ENCODE assay signal across 29 mouse cellular contexts in genomic region chr6:136947716-136948115, GRCm38 (mm10). TPM values are rescaled to one million over a fixed set of nuclear protein-coding genes. Genes with fewer than 3 reads are reported as not detected.
DNase-seq lines count a peak whose midpoint lies in the region; ATAC-seq and TF ChIP-seq lines count a peak whose summit lies in the region.
"Had no signal": no experiment of that assay in that cellular context is flagged by ENCODE, and none has a peak within 500 bp of the region (broad histone marks: within the 10 kb centered on the region; RNA-seq: fewer than 3 reads in every experiment).

No protein-coding gene starts in this region.

- no peaks in the 10 kb centered on the region for H3K27me3 ChIP-seq in heart, embryonic 11.5 days (ENCODE audit: control insufficient read depth, insufficient read depth, low read length)
- H3K27me3 ChIP-seq in limb, embryonic 13.5 days: no peaks in the 10 kb centered on the region
- H3K27me3 ChIP-seq: heart, embryonic 13.5 days; liver, embryonic 12.5 days; midbrain, embryonic 12.5 days; neural tube, embryonic 13.5 days had no signal

- H3K4me2 ChIP-seq in heart, embryonic 11.5 days: no peak overlapping the region
- no peak overlapping the region for H3K4me2 ChIP-seq in limb, embryonic 13.5 days (replicated peaks)
- H3K4me2 ChIP-seq: heart, embryonic 13.5 days; hindbrain, embryonic 14.5 days; liver, embryonic 12.5 days; midbrain, embryonic 12.5 days; neural tube, embryonic 13.5 days had no signal

- no peak for TF ChIP-seq CTCF in brain, embryonic 14.5 days (IDR thresholded peaks at IDR 0.05; ENCODE audit: borderline replicate concordance, extremely low read depth, insufficient read depth, insufficient read length)
- TF ChIP-seq CTCF in layer of hippocampus, adult 2 months (conservative IDR thresholded peaks at IDR 0.05): no peak

- no peak overlapping the region for H3K27ac ChIP-seq in heart, embryonic 11.5 days (ENCODE audit: low read depth, low read length)
- H3K27ac ChIP-seq in limb, embryonic 13.5 days: peak overlapping the region; percentile 45; the same call in 1 of the 2 replicates
- H3K27ac ChIP-seq in layer of hippocampus, adult 2 months: no peak overlapping the region
- H3K27ac ChIP-seq: forebrain, embryonic 10.5 days; gastrocnemius, adult 2 months; heart, adult 2 months; heart, embryonic 13.5 days; hindbrain, embryonic 14.5 days; liver, embryonic 12.5 days; midbrain, embryonic 12.5 days; neural tube, embryonic 13.5 days; stomach, postnatal 0 days had no signal

- H3K4me1 ChIP-seq in heart, embryonic 11.5 days (ENCODE audit: control insufficient read depth, insufficient read depth, low read length): peaks cover 4% of the 10 kb centered on the region; the same call in 1 of the 2 replicates
- H3K4me1 ChIP-seq in limb, embryonic 13.5 days: peaks cover 25% of the 10 kb centered on the region

- DNase-seq in heart, adult 11 months: peak; percentile 46
- DNase-seq in NIH3T3 (ENCODE audit: low read depth): peak; percentile 61
- DNase-seq in brain, embryonic 14.5 days (ENCODE audit: low read depth): peak; percentile 32
- DNase-seq in thymus, postnatal 10 days (ENCODE audit: low spot score in 2 of 2): no peak
- no peak for DNase-seq in layer of hippocampus, adult 2 months (ENCODE audit: low spot score in 2 of 2)
- DNase-seq: adrenal gland, postnatal 36 days; cerebellum, adult 2 months; cerebellum, postnatal 14 days; gastrocnemius, adult 2 months; gastrocnemius, postnatal 36 days; heart, adult 2 months; heart, postnatal 10 days; kidney, postnatal 14 days; liver, postnatal 0 days; lung, postnatal 36 days had no signal

- WGBS in heart, embryonic 11.5 days (ENCODE audit: insufficient replicate concordance): 69% methylated on average over 4 of the region's 4 CpGs
- WGBS in limb, embryonic 13.5 days: 18% methylated on average over 4 of the region's 4 CpGs

- no peak for TF ChIP-seq POLR2A in brain, embryonic 14.5 days (IDR thresholded peaks at IDR 0.05; ENCODE audit: borderline replicate concordance, extremely low read depth, insufficient read depth, insufficient read length, poor library complexity, severe bottlenecking)

- no peaks in the 10 kb centered on the region for H3K9me3 ChIP-seq in heart, embryonic 11.5 days (replicated peaks; ENCODE audit: control insufficient read depth, low read length)
- no peaks in the 10 kb centered on the region for H3K9me3 ChIP-seq in limb, embryonic 13.5 days
- H3K9me3 ChIP-seq: forebrain, embryonic 10.5 days; heart, embryonic 13.5 days; liver, embryonic 12.5 days; midbrain, embryonic 12.5 days; neural tube, embryonic 13.5 days had no signal

- H3K36me3 ChIP-seq in heart, embryonic 11.5 days (ENCODE audit: control insufficient read depth, insufficient read depth, low read length): no peaks in the 10 kb centered on the region
- H3K36me3 ChIP-seq in limb, embryonic 13.5 days: no peaks in the 10 kb centered on the region
- H3K36me3 ChIP-seq: forebrain, embryonic 10.5 days; heart, embryonic 13.5 days; liver, embryonic 12.5 days; midbrain, embryonic 12.5 days; neural tube, embryonic 13.5 days had no signal

- ATAC-seq in heart, embryonic 11.5 days (replicated peaks; ENCODE audit: insufficient number of reproducible peaks, low FRiP score, low TSS enrichment): no peak
- peak; percentile 38; the same call in 1 of the 2 replicates for ATAC-seq in limb, embryonic 13.5 days (ENCODE audit: low FRiP score, low read depth)
- ATAC-seq: intestine, postnatal 0 days had no signal

- no peak overlapping the region for H3K9ac ChIP-seq in heart, embryonic 11.5 days (ENCODE audit: low read depth, low read length)
- no peak overlapping the region for H3K9ac ChIP-seq in limb, embryonic 13.5 days
- H3K9ac ChIP-seq: heart, embryonic 13.5 days; hindbrain, embryonic 14.5 days; liver, embryonic 12.5 days; liver, postnatal 0 days; midbrain, embryonic 12.5 days; neural tube, embryonic 13.5 days had no signal

- no peak overlapping the region for H3K4me3 ChIP-seq in heart, embryonic 11.5 days (ENCODE audit: low read depth, low read length)
- H3K4me3 ChIP-seq in limb, embryonic 13.5 days: no peak overlapping the region
- H3K4me3 ChIP-seq in layer of hippocampus, adult 2 months: no peak overlapping the region
- H3K4me3 ChIP-seq: forebrain, embryonic 10.5 days; gastrocnemius, adult 2 months; heart, adult 2 months; heart, embryonic 13.5 days; liver, embryonic 12.5 days; midbrain, embryonic 12.5 days; neural tube, embryonic 13.5 days had no signal

RNA-seq across cellular contexts. Expression of gene Arhgdib, which starts 6.0 kb away (rescaled TPM):
- 115 and 128 TPM in 2 replicates for polyA plus RNA-seq in heart, embryonic 11.5 days (2014; fragmentation: Nextera tagmentation; extraction: Ambion mirVana)
- 17.3 and 23.0 TPM in 2 replicates for polyA plus RNA-seq in brain, embryonic 14.5 days (2012; rRNA removed)
- polyA plus RNA-seq in limb, embryonic 13.5 days (2015; fragmentation: Nextera tagmentation; extraction: Ambion mirVana): 75.3 and 78.3 TPM in 2 replicates
- 1 to 10 TPM; 8.5 to 9.4 TPM for total RNA-seq in layer of hippocampus, adult 2 months (2021)

RNA-seq across cellular contexts. Expression of gene Pde6h, which starts 24.1 kb away (rescaled TPM):
- 0.43 TPM in 1 of 2 replicates, not detected in the other for polyA plus RNA-seq in heart, embryonic 11.5 days (2014; fragmentation: Nextera tagmentation; extraction: Ambion mirVana)
- 0.14 TPM in 1 of 2 replicates, not detected in the other for polyA plus RNA-seq in brain, embryonic 14.5 days (2012; rRNA removed)
- 0.18 and 0.63 TPM in 2 replicates for polyA plus RNA-seq in limb, embryonic 13.5 days (2015; fragmentation: Nextera tagmentation; extraction: Ambion mirVana)
- under 1 TPM; 0.44 to 0.61 TPM for total RNA-seq in layer of hippocampus, adult 2 months (2021)
- total RNA-seq: adrenal gland, adult 18-20 months; adrenal gland, postnatal 36 days; gastrocnemius, adult 2 months; gastrocnemius, postnatal 36 days; heart, postnatal 10 days; hematopoietic stem cell, adult 5-6 weeks had no signal
- polyA plus RNA-seq: forebrain, embryonic 10.5 days; heart, embryonic 13.5 days; liver, embryonic 12.5 days; midbrain, embryonic 12.5 days; neural tube, embryonic 13.5 days had no signal

RNA-seq across cellular contexts. Expression of gene Erp27, which starts 25.7 kb away (rescaled TPM):
- 1.3 and 1.5 TPM in 2 replicates for polyA plus RNA-seq in heart, embryonic 11.5 days (2014; fragmentation: Nextera tagmentation; extraction: Ambion mirVana)
- 0.08 and 0.21 TPM in 2 replicates for polyA plus RNA-seq in brain, embryonic 14.5 days (2012; rRNA removed)
- polyA plus RNA-seq in limb, embryonic 13.5 days (2015; fragmentation: Nextera tagmentation; extraction: Ambion mirVana): 0.28 and 0.46 TPM in 2 replicates
- total RNA-seq in layer of hippocampus, adult 2 months (2021): under 1 TPM; 0.26 to 0.52 TPM
- total RNA-seq: adrenal gland, adult 18-20 months; gastrocnemius, postnatal 36 days; heart, adult 2 months; heart, postnatal 10 days; hematopoietic stem cell, adult 5-6 weeks; left cerebral cortex, adult 8-10 months; left cerebral cortex, postnatal 36 days had no signal
- polyA plus RNA-seq: forebrain, embryonic 10.5 days; hindbrain, embryonic 14.5 days; midbrain, embryonic 12.5 days; neural tube, embryonic 13.5 days had no signal

Comparison
In these comparisons a context has a peak if more than half of its experiments do, and no peak if none do; other contexts are left out.
1. DNase-seq: peak in heart, adult 11 months (single experiment), NIH3T3 (single experiment) and brain, embryonic 14.5 days (single experiment); none in thymus, postnatal 10 days (0 of 2) and layer of hippocampus, adult 2 months (0 of 2).